Mouse (Mus musculus) layer of hippocampus, adult 9-10 months (tissue): Measurements from ENCODE around the gene Clmn.

Experiments
- DNase-seq: peaks from one replicate; pipeline ENCODE4 v3.0.0; 2022; ENCODE audit warnings: low spot score

Clmn gene

DNA sequence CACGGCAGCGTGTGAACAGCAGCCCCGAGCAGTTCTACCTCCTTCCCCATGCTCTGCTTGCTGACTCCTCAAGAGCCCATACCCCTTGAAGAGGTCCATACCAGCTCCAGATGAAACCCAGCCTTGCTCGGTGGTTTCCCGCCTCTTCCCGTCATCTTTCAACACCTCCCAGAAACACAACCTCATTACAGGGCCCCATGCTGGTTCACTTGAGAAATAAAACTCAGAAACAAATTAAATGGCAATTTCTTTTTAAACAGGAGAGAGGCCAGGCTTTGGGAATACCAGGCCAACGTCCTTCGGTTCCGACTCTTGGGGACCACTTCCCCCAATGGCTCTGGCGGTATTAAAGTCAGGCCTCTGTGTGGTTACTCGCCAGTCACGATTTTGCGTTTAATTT lies 51.1 kb downstream of the Clmn start:
- no peak for DNase-seq

DNA sequence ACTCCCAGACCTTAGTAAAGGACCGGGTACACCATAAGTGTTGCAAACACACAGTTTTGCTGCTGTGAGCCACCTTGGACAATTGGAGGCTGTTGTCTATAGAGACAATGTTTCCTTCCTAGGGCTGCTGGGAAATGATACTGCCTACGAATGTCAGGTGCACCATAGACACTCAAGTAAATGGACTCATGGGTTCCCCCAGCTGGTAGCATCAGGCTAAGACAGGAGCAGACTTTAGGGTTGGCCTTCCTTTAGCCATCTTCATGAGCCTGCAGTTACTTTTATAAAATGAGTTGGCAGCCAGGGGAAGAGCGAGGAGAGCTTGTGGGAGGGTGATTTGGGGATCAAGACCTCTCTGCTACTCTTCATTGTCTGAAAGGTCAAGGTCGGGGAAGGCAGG lies 52.2 kb downstream of the Clmn start:
- DNase-seq, result no peak

DNA sequence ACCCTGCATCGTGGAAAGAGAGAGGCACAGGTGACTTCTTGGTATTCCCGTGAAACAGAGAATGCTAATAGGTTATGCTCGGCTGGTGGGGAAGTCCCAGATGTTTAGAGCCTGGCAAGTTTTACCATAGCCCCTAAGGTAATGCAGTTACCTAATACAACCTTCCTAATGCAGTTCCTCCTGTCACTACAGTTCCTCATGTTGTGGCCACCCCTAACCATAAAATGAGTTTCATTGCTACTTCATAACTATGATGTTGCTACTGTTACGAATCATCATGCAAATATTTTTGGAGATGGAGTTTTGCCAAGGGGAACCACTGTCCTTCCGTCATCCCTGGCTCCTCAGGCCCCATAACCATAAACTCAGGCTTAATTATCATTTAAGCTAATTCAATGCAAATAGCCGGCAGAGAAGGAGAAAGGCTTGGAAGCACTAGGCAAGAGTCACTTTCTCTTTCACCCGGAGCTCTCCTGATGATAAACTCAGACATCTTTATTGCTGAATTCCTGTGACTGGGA lies 53.9 kb downstream of the Clmn start:
- DNase-seq, result no peak

DNA sequence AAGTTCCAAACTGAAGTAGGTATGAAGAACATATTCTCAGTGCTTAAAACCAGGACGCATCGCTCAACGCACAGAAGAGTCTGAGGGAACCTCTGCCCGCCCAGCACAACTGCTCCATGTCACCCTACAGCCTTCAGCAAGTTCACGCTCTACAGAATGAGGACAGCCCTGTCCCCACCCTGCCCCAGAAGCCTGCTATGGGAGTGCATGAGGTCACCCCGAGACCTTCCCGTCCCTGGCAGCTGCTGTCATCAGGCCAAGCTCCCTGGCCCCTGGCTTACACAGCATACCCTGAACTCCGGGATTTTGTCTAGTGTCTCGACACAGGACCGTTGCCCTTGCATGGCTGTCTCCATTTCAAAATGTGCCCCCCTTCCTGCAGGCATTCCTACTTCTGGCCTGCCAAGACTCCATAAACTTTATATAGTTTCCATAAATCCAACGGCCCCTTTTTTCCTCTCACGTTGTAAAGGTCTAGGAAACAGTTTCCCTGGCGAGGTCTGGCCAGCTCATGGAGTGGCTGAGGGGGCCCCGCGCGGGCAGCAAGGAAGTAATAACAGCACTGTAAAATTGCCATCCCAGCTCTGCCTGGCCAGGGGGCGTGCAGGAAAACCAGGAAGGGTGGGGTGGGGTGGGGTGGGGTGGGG lies 56.3 kb downstream of the Clmn start:
- DNase-seq, result no peak

DNA sequence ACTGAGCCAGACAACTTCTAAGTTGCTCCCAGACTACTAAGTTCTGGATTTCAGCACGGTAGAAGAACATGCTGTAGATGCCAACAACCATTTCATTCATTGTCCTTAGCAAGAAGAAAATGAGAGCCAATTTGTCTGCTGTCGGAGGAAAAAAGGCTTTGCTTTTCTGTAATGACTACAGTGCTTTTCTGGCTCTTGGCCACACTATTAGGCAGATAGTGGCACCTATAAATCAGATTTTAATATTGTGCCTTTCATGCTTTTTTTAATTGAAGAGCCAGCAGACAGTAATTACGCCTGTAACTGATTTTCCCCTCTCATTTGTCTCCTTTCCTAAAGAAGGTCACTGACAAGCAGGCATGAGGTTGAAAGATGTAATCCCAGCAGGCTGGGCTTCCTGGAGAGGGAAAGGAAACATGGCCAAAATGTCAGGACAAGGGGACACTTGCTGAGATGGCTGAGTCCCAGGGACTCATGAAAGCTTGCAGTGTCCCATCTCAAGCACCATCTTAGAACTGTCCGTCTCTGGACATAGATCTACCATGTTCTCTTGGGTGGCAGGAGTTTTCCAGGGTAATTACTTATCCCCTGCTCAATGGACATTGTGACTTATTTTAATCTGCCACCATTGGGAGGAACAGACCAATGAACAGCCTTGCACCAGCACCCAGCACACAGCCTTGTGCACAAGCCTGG lies 58.0 kb downstream of the Clmn start:
- no peak for DNase-seq

DNA sequence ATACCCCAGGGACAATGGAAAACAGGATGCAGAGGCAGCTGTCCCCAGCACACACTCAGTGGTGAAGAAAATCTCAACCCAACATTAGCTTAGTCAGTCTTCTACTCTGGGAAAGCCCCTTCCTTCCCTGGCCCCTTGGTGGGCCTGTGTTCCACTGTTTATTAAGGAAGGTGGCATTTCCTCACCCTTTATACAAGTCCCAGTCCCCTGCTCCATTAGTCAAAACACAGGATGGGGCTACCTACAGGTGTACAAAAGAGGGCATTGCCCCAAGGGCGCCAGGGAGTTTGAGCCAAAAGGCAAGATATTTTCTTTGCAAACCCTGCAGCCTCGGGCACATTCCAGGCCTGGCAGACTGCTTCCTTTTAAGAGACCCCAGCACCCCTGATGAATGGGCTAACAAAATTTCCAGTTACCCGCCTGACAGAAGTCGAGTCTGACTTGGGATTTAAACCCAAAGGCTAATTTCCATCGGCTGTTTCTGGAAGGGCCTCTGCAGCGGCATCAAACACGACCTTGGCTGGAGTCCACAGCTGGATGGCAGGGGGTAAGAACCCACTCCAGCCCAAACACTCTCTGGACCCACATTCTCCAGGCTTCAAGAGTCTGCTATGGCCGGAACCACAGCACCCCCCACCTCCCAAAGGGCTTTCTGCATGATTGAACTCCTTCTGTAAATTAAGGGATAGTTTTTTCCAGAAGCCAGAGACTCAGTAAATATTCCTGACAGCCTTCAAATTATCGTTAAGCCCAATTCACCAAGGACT lies 63.2 kb downstream of the Clmn start:
- no peak for DNase-seq

DNA sequence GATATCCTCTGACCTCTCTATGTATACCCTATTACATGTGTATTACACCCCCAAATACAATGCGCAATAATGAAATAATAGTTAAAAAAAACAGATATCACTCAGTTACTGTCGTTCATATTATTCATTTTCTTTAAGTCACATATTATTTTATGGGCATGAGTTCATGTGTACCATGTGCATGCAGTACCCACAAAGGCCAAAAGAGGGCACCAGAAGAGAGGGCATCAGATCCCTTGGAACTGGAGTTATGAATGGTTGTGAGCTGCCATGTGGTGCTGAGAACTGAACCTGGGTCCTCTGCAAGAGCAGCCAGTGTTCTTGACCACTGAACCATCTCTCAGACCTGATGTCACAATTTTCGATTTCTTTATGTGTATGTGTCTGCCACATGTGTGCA lies 65.5 kb downstream of the Clmn start:
- no peak for DNase-seq

DNA sequence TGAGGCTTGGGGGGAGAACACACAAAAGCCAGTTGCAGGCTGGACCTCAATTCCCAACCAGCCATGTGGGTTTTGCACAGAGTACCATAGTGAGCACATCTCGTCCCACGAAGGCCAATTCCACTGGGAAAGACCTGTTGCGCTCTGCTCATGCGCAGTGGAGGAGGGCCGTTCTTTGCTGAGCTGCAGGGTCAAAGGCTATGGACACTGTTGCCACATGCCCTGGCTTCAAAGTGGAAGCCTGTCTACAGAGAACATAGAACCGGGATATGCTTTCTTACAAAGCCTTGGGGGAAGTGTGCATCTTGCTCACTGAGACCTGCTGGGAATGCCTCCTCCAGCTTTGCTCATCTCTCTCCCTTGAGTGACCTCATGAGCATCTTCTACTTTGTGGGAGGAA lies 67.0 kb downstream of the Clmn start:
- no peak for DNase-seq

DNA sequence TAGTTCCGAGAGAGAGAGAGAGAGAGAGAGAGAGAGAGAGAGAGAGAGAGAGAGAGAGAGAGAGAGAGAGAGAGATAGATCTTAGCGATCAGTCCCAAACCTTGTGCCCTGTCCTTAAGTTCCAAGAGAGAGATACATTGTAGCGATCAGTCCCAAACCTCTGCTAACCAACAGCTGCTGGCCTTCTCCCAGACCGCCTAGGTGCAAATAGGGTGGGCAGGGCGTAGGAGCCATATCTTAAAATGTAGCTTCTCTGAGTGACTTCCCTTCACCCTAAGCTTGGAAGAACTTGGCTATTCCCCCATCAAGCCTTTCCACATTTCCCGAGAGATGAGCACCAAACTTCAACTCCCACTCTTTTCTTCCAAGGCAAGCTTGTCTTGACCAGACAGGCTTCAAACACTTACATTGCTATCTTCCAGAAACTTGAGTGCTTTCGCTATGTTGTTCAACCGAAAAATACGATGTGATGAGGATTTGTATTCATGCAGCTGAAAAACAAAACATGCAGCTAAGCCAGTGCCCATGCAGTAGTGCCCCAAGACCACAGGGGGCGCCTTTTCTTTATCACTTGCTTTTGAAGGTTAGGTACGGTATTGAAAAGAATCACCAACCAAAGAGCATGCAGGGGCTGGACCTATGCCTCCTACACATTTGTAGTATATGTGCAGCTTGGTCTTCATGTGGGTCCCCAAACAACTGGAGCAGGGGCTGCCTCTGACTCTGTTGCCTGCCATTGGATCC lies 68.1 kb downstream of the Clmn start:
- DNase-seq, result no peak

DNA sequence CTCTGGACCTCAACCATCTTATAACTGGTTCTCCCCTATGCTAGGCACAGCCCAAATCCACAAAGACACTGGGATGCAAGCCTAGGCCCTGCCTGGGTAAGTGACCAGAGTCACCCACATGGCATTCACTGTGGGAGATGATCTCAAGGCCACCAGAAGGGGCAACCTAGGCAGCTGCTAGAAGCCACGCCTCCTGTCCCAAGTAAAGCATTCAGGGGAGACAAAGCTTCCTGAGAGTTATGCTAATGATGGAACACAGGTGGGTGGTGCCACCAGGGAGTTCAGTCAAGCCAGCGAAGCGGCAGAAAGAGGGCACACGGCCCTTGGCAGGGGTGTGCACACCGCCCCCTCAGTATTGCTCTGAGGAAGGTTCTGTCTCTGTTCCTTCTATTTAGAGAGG lies 69.9 kb downstream of the Clmn start:
- no peak for DNase-seq

DNA sequence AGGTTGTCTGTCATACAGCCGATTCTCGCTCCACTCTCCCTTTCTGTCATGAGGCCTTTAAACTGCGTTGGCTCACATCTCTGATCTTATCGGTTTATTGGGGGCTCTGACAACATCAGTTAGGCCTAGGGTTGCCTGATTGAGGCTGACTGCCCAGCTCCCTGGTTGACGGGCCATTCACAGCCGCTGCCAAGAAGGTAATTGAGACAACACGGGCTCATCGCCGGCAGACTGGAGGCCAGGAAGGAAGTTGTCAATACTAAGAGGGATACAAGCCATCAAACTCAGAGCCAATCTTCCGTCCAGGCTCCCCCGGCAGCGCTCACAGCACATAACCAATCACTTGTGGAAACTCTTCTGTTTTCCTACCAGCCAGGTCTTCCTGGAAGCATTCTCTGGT lies 71.4 kb downstream of the Clmn start:
- no peak for DNase-seq

DNA sequence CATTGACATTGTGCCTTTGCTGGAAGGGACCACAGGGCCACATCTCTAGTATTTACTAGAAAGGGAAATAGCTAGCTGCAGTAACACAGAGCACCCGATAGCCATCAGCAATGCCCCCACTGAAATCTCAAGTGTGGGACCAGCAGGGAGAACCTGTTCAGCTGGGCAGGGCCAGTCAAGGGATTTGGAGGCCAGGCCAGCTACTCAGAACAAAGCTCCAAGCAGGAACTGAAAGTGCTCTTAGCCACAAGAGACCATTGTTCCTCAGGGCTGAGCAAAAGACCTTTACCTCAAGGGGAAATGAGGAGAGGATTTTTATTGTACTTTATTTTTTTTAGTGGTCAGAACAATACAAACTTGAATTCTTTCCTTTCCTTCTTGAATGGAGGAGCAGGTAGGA lies 87.3 kb downstream of the Clmn start:
- DNase-seq, result no peak

DNA sequence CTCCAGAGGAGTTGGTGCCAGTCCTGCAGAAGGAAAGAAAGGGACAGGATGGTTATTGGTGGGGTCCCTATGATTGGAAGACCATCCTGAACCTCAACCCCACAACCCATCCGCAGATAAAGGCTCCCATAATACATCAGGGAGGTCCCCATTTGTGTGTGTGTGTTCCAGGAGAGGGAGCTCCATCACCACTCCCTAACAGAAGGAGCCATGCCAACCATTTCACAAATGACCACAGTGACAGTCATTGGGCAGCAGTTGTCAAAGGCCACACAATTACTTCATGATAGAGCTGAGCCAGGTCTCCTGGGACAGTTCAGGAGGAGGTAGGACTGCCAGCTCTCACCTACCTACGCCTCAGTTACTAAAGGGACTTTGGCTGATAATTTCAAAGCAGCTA lies 92.9 kb downstream of the Clmn start:
- DNase-seq, result no peak

DNA sequence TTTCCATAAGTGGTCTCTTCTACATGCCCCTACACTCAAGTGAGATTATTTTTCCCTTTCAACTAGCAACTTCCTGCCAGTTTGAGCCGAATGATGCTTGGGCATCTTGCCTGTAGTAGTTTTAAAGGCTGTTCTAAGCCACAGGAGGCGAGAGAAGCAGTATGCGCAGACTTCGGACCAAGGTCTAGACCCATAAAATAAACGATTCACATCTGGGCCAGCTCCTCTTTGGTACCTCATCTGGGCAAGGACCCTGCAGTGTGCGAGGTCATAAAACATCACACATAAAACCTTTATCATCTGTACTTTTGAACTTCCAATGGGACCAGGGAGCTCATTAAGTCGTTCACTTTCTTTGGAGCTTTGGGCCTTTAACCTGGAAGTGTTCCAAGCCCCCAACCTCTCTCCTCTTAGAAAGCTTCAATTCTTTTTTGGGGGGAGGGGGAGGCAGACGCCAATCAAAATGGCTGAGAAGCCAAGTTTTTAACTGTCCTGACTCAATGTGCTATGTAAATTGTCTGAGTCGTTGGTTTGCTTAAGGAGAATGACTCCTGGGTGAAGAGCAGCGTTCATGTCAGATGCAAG lies 95.6 kb downstream of the Clmn start:
- DNase-seq, result no peak

DNA sequence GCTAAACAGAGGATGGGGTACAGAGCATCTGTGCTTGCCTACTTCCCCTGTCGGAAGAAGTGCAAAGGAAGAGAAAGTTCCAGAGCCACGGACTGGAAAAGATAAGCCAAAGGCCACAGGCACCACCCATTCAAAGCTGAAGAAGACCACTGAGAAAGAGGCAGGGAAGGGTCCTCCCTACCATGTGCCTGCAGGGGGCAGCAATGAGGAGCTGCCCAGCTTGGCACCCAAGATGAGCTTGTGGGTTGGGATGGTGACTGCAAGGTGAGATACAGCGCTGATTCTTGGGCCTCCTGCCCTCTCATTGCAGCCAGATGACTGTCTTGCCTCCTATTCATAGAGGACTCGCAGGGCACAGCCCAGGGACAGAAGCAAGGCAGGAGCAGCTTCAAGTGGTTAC lies 97.7 kb downstream of the Clmn start:
- no peak for DNase-seq

DNA sequence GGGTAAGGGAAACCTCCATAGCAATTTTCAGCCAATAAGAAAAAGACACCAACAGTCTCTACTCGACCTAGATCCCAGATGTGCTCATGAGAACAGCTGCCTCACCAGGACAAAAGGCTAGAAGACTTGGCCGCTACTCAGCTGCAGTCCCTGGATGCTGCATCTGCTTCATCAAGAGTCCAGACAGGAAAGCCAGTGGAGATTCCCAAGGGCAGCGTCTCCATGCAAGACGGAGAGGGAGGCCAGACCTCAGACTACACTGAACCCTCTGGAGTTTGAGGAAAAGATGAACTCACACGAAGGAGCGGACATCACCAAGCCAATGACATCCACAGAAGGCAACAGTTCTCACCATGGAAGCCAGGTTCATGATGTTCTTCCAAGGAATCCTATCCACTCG lies 99.1 kb downstream of the Clmn start:
- DNase-seq, result no peak

DNA sequence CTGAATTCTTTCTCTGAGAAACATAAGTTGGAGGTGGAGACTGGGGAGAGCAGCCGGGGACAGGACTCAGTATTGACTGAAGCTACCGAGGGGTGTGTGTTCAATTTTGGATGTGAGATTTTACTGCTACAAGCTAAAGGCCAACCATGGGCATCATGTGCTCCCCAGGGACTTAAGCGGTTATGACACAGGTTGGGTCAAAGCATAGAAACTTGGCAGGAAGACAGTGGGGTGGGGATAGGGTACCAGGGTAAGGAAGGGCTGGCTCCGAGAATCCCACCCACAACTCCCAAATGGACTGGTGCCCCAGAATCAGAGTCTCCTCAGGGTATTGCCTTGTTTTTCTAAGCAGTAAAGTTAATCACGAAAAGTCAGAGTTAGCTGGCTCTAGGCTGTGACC lies 99.8 kb downstream of the Clmn start:
- no peak for DNase-seq

DNA sequence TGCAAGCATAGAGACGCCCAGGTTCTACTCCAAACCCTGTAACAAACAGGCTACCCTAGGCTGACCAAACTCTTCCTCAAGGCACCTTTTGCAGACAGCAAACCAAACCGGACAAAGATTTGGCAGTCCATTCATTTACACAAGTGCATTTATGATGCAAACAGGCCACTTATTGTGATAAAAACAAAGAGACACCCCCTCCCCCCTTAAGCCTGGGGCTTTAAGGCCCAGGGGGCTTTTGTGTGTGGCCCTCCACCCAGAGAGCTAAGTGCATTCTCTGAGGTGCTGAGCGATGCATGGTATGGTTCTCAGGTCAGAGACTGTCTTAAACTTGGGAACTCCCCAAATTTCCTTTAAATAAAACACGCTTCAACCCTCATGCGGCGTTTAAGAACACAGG lies 101.0 kb downstream of the Clmn start:
- no peak for DNase-seq

DNA sequence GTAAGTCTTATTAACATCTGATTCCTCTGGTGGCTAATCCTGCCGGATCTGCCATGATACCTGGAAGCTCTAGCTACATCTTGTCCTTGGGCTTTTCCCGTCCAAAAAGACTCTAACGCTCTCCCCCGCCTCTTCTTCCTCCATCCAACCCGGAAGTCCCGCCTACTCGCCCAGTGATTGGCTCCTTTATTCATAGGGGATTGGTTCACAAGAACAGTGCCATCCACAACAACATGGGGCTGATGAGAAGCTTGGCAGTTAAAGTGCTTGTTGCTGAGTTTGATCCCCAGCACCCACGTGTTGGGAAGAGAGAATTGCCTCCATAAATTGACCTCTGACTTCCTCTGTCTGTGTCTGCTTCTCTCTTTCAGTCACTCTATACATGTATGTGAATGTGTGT lies 103.5 kb downstream of the Clmn start:
- no peak for DNase-seq

DNA sequence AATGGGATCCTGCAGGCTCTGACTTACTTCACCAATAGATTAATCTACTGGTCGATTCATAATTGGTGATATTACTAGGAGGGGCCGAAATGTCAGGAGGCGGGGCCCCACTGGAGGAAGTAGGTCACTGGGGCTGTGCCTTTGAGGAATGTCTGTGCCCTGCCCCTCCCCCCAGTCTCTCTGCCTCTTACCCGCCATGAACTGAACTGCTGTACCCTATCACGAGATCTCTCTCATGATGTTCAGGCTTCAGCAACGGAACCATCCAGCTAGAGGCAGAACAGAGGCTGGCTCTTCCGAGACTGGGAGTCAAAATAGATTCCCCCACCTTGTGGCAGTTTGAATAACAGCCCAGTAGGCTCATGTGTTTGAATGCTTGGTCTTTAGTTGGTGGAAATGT lies 106.8 kb downstream of the Clmn start:
- DNase-seq, result no peak

DNA sequence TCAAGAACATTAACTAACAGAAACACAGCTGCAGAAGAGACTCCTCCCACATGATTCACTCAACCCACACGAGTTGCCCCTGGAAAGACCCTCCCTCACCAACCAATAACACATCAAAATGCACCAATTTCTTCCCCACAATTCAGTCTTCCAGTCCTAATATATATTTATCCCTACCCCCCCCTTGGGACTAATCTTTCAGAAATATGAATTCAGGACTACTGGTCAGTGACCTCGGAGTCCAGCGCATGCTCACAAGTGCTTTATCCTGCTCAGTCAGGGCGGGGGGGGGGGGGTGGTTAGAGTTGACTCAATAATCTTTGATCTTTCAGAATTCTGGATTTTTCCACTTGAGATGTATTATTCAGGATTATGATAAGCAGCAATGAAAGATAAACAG lies 111.2 kb downstream of the Clmn start:
- DNase-seq, result no peak
